Mouse (Mus musculus): ENCODE results near the gene Gli1.

DNA sequence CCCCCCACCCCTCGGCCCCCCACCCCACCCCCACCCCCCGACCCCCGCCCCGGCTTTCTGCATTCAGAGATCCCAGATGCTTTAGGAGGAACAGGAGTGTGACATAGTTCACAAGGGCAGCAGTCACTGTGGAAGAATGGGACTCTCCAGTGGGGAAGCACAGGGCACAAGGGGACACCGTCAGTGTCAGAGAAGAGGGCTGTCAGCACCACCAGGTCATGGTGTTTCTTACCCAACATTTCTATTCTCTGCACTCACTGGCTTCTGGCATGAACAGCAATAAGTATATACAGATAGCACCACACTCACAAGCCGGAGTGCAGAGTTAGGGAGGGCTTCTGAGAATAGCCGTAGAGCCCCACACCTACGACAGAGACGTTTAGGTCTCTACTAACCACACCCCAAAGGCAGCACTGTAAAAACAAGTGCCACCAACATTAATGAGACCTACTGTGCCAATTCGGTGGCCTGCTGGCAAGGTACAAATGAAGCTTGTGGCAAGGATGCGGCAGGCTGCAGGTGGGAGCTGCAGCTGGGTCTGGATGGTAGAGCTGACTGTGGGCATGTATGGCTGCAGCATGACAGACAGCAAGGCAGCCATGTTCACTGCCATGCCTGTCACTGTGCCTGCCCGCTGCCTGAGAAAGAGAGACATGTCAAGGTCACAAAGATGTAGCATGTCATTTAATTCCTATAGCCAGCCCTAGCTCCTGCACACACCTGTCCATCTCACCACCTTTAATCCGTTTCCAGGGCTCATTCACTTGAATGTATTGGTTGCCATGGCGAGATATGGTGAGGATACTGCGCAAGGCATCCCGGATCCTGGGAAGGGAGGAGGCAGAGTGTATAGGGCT is 44.5 kb downstream of the Gli1 start:
- TF ChIP-seq CTCF (IDR thresholded peaks at IDR 0.05; ENCODE audit: control insufficient read depth, insufficient read depth, low read length) (no peak), POLR2A (IDR thresholded peaks at IDR 0.05; ENCODE audit: borderline replicate concordance, control insufficient read depth, low read depth, low read length) (no peak)

Data from bone marrow, adult 2 months (tissue).